Mouse (Mus musculus): Measurements from ENCODE around the gene Mme.

Gene Mme

GRCm38 (mm10) chr3:63241099-63241587 is at the start of gene Mme:
Gene Mme, plus strand, starts transcription at chr3:63241537.
- in situ Hi-C loops (cut with MboI; ENCODE audit: low pct_unique_long_range_greater_than_20kb in 1 of 2, low sequenced_read_pairs in 2 of 2, unreplicated experiment in 1 of 2): no loop called here

DNA sequence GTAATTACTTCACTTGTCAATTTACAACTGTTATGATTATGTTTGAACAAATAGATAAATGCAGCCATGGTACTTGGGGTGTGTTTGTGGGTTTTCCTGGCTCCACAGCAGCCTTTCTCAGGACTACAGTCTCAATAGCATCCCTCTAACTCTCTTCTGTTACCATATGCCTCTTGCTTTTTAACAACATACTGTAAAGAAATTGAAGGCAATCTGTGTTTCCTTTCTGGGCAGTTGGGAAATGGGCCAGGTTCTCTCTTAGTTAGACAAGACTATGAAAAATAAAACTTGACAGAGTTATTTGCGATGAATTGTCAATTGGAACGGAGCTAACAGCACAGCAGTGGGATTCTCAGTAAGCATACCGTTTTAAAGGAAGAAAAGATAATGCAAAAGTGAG is 44.8 kb upstream of the Mme start:
- in situ Hi-C loops (cut with MboI; ENCODE audit: low pct_unique_long_range_greater_than_20kb in 1 of 2, low sequenced_read_pairs in 2 of 2, unreplicated experiment in 1 of 2): no loop called here

DNA sequence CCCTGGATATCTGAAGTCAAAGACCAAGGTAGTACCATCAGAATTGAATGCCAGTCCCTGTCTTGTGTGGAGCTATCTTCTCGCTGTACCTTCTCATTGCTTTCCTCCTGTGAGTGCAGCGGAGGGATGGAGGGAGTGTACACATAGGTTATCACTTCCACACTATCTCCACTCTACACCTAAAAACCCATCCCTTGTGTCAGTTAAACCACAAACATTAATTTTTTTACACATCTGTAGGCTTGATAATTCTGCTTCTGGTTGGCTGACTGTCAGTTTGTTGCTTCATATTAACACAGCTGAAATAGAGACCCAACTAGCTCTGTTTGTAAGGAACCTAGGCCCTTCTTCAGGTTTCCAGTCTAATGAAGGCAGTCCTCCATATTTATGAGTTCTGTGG is 43.3 kb upstream of the Mme start:
- in situ Hi-C loops (cut with MboI; ENCODE audit: low pct_unique_long_range_greater_than_20kb in 1 of 2, low sequenced_read_pairs in 2 of 2, unreplicated experiment in 1 of 2): no loop called here

DNA sequence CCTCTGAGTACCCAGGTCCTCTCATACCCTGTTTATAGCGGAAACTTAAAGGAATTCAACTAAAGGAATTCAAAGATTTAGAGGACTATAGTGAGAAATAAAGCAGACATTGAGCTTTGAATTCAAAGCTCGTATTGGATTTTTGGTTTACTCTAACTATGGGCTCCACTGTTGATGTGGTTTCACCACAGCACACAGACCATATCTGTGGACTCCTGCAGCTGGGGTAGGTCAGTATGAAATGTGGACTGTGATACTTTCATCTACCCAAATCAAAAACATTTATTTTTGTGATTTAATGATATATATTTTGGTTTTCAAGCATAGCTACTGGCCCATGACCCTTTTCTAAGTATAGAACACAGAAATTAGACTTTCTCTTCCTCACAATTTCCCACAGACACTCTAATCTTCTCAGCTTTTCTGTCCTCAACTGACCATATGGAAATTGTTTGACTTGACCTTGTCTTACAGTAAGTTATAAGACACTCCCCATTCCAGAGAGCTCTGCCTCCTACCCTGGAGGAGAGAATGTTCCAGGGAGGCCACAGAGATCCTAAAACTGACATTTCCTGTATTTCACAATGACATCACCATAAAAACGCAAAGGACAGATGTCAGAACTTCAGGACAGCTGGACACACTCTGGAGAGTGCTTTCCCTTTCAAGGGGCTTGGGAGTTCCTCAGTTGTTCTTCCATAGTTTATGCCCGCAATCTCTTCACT is 19.3 kb upstream of the Mme start:
- in situ Hi-C loops (cut with MboI; ENCODE audit: low pct_unique_long_range_greater_than_20kb in 1 of 2, low sequenced_read_pairs in 2 of 2, unreplicated experiment in 1 of 2): no loop called here

DNA sequence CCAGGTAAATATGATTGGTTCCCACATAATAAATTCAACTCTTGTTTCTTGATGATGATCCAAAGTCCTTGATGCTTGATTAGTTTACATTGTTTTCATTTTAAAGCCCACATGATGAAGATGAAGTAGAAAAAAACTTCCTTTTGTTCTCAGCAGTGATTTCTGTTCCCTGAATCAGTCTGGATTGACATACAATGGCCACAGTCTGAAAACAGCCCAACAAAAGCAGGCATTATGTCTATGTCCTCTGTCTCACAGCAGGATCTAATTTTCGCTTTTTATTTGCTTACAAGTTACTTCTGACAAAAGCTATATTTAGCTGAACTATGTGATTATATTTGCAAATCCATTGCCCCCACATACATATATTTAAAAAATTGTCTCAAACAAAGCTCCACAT is 17.7 kb upstream of the Mme start:
- in situ Hi-C loops (cut with MboI; ENCODE audit: low pct_unique_long_range_greater_than_20kb in 1 of 2, low sequenced_read_pairs in 2 of 2, unreplicated experiment in 1 of 2): no loop called here

- in situ Hi-C loops (cut with MboI; ENCODE audit: low pct_unique_long_range_greater_than_20kb in 1 of 2, low sequenced_read_pairs in 2 of 2, unreplicated experiment in 1 of 2): no loop called here
Measured at GRCm38 (mm10) chr3:63235957-63236356, 5.4 kb upstream of the Mme start.

DNA sequence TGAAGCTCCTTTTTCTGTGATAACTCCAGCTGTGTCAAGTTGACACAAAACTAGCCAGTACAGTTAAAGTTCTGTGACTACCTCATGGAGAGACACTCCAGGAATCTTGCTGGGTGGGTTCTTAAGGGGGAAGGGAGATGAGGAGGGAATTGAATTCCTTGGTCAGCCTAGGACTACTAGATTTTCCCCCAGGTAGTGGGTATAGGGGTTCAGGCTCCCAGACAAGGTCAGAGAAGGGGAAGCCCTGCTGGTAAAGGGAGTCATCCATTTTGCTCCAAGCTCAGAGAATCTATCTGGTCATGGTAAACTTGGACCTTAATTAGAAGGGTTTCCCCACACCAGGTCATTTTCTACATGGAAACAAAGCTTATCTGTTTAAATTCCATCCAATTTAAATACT is 2.4 kb downstream of the Mme start:
- in situ Hi-C loops (cut with MboI; ENCODE audit: low pct_unique_long_range_greater_than_20kb in 1 of 2, low sequenced_read_pairs in 2 of 2, unreplicated experiment in 1 of 2): no loop called here

GRCm38 (mm10) chr3:63272091-63272490 is 30.8 kb downstream of the Mme start:
- in situ Hi-C loops (cut with MboI; ENCODE audit: low pct_unique_long_range_greater_than_20kb in 1 of 2, low sequenced_read_pairs in 2 of 2, unreplicated experiment in 1 of 2): no loop called here

GRCm38 (mm10) chr3:63294316-63294715 is 53.0 kb downstream of the Mme start:
- in situ Hi-C loops (cut with MboI; ENCODE audit: low pct_unique_long_range_greater_than_20kb in 1 of 2, low sequenced_read_pairs in 2 of 2, unreplicated experiment in 1 of 2): no loop called here

DNA sequence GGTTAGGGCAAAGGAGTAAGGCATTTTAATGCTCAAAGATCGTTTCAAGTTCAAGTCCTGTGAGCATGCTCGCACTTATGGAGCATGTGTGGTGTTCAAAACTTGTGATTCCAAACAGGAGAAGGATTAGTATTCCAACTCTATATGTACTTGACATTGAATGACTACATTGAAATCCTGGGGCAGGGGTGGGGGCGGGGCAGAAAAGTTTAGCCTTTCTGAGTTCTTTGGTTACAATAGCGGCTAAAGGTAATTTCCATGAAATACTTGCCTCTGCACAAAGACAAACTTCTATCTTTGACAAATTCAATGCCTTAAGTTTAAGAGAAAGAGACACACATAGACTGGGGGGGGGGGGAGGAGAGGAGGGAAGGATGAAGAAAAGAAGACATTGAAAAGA is 53.5 kb downstream of the Mme start:
- in situ Hi-C loops (cut with MboI; ENCODE audit: low pct_unique_long_range_greater_than_20kb in 1 of 2, low sequenced_read_pairs in 2 of 2, unreplicated experiment in 1 of 2): no loop called here

DNA sequence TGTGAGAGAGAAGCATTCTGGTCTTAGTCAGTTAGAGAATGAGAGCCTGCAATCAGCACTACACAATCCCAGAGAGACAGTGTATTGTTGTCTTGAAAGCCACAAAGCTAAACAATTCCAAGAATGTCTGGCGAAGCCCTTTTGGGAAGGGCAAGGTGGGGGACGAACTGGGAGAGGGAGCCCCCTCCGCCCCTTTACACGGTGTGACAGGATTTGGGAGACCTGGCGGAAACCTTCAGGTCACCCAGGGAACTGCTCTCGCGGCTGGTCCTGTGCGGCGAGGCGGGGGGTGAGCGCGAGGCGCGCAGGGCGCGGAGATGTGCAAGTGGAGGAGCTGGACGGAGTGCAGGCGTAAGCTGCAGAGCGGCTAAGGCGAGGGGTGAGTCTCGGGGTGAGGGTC is 53.9 kb downstream of the Mme start:
- in situ Hi-C loops (cut with MboI; ENCODE audit: low pct_unique_long_range_greater_than_20kb in 1 of 2, low sequenced_read_pairs in 2 of 2, unreplicated experiment in 1 of 2): no loop called here

GRCm38 (mm10) chr3:63295657-63296231 is 54.4 kb downstream of the Mme start:
- in situ Hi-C loops (cut with MboI; ENCODE audit: low pct_unique_long_range_greater_than_20kb in 1 of 2, low sequenced_read_pairs in 2 of 2, unreplicated experiment in 1 of 2): no loop called here

GRCm38 (mm10) chr3:63296411-63296810 is 55.1 kb downstream of the Mme start:
- in situ Hi-C loops (cut with MboI; ENCODE audit: low pct_unique_long_range_greater_than_20kb in 1 of 2, low sequenced_read_pairs in 2 of 2, unreplicated experiment in 1 of 2): no loop called here

- in situ Hi-C loops (cut with MboI; ENCODE audit: low pct_unique_long_range_greater_than_20kb in 1 of 2, low sequenced_read_pairs in 2 of 2, unreplicated experiment in 1 of 2): no loop called here
Measured at GRCm38 (mm10) chr3:63297787-63298186, 56.5 kb downstream of the Mme start.

DNA sequence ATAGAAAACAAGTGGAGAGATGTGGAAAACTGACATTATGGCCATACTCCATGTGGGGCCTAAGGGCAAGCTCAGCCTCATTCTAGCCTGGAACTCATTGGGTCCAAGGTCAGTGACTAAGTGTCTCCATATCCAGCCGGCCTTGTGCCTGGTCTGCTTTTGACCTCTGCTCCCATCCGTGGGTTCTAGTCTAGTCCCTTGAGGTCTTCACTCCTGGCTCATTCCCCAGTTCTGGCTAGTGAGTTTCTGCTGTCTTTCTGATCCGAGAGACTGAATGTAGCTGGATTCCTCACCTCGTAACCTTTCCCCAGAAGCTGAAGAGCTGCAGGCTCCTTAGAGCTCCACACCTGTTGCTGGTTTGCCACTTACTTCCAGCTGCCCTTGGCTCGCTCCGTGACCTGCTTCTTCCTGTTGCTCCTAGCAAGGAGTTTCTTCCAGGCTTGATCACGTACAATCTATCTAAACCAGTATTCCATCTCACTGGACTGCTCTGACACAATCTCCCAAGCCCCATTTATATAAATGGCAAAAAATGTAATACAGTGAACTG is 73.9 kb downstream of the Mme start:
- in situ Hi-C loops (cut with MboI; ENCODE audit: low pct_unique_long_range_greater_than_20kb in 1 of 2, low sequenced_read_pairs in 2 of 2, unreplicated experiment in 1 of 2): no loop called here

- in situ Hi-C loops (cut with MboI; ENCODE audit: low pct_unique_long_range_greater_than_20kb in 1 of 2, low sequenced_read_pairs in 2 of 2, unreplicated experiment in 1 of 2): no loop called here
Measured at GRCm38 (mm10) chr3:63317496-63317895, 76.2 kb downstream of the Mme start.

DNA sequence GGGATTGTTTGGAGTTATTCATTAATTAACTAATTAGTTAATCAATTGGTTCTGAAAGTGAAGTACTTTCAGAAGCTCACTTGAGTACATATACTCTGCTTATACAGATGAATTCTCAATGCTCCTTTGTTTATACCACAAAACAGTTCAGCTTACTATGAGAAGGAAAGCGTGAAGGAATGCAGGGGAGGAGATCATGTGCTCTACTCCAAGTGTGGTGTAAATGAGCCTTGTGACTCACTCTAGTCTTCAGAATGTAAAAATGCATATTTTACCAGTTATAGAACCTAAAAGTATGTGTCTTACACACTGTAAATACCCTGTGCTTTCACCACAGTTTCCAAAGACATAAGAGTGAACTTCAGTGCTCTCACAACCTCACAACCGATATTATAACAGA is 84.3 kb downstream of the Mme start:
- in situ Hi-C loops (cut with MboI; ENCODE audit: low pct_unique_long_range_greater_than_20kb in 1 of 2, low sequenced_read_pairs in 2 of 2, unreplicated experiment in 1 of 2): loop anchor here (25.0 kb wide), 2 partner anchors 838 to 863 kb away; no protein-coding TSS in a partner anchor

DNA sequence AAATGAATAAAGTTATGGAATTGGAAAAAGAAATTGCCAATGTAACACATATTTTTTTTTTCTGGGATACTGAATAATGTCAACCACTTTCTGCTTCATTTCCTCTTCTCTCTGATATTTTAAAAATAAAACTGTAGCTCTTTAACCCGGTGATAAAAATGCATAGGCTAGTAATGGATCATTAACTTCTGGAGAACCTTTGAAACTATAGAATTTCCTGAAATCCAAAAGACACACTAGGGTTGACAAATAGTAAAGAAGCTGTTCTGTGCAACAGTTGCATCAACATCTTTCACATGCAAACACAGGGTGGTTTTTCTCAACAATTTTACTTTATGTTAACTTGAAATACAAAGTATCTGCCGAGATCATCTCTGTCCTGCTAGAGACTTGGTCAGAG is 98.8 kb downstream of the Mme start:
- in situ Hi-C loops (cut with MboI; ENCODE audit: low pct_unique_long_range_greater_than_20kb in 1 of 2, low sequenced_read_pairs in 2 of 2, unreplicated experiment in 1 of 2): loop anchor here (25.0 kb wide), 2 partner anchors 853 to 878 kb away; no protein-coding TSS in a partner anchor

- in situ Hi-C loops (cut with MboI; ENCODE audit: low pct_unique_long_range_greater_than_20kb in 1 of 2, low sequenced_read_pairs in 2 of 2, unreplicated experiment in 1 of 2): loop anchor here (25.0 kb wide), 2 partner anchors 853 to 878 kb away; no protein-coding TSS in a partner anchor
Measured at GRCm38 (mm10) chr3:63340546-63340945, 99.2 kb downstream of the Mme start.

DNA sequence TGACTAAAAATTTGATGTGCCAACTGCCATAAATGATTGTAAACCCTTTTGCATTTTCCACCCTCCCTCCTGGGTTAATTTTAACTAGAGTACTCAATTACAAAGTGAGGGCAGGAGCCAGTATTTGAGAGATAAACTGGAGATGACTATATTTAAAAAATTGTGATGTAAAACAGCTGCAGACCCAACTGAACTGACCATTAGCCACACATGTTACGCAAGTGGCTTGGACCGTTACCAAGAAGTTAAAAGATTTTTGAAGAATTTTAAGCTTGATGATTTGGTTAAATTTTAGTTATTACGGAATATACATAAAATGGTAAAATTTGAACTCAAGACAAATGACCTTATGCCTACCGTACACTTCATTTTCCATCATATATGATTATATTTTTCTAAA is 100.1 kb downstream of the Mme start:
- in situ Hi-C loops (cut with MboI; ENCODE audit: low pct_unique_long_range_greater_than_20kb in 1 of 2, low sequenced_read_pairs in 2 of 2, unreplicated experiment in 1 of 2): loop anchor here (25.0 kb wide), 2 partner anchors 854 to 879 kb away; no protein-coding TSS in a partner anchor
